Mouse (Mus musculus): Measurements from ENCODE around the gene 2810004N23Rik.

2810004N23Rik gene

DNA sequence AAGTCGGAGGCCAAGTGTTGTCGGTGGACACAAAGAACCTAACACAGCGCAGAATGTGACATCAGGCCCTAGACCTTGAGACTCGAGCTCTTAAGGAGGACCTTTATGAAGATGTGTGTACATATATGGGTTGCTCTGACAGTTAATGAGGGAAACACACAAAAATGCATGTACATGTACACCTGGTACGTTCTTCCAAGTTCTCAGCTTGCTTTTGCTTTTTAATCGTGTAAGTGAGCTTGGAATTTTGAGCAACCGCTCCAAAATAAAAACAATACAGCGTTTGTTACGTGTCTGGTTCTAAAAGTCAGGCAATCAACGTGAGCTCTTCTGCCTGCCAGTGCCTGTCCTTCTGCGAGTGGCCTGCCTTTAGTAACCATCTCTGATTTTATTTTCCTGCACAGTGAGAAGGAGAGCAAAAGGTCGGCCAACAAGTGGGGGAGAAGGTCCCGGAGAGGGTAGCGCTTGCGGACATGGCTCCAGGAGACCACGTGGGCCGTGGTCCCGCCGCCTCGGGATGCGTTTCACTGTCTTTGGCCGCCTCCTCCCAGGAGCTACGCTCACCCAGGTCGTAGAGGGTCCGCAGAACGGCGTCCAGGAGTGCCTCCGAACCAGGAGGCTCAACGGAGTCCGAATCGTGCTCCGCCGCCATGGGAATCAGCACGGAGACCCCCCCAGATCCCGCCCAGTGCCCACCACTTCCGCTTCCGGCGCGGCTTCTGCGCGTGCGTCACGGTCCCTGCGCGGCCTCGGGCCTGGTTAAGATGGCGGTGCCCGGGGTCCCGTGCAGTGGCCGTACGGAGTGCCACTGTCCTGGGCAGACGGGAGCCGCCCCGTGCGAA lies at the start of gene 2810004N23Rik, which contains the start of gene Gnpat:
Gene 2810004N23Rik, minus strand, starts transcription at position 800 of the 842 bp plus-strand sequence.
Gene Gnpat, plus strand, starts transcription at position 713 of the 842 bp plus-strand sequence.
- peak; percentile 93 for DNase-seq (ENCODE audit: low read depth, low spot score)

DNA sequence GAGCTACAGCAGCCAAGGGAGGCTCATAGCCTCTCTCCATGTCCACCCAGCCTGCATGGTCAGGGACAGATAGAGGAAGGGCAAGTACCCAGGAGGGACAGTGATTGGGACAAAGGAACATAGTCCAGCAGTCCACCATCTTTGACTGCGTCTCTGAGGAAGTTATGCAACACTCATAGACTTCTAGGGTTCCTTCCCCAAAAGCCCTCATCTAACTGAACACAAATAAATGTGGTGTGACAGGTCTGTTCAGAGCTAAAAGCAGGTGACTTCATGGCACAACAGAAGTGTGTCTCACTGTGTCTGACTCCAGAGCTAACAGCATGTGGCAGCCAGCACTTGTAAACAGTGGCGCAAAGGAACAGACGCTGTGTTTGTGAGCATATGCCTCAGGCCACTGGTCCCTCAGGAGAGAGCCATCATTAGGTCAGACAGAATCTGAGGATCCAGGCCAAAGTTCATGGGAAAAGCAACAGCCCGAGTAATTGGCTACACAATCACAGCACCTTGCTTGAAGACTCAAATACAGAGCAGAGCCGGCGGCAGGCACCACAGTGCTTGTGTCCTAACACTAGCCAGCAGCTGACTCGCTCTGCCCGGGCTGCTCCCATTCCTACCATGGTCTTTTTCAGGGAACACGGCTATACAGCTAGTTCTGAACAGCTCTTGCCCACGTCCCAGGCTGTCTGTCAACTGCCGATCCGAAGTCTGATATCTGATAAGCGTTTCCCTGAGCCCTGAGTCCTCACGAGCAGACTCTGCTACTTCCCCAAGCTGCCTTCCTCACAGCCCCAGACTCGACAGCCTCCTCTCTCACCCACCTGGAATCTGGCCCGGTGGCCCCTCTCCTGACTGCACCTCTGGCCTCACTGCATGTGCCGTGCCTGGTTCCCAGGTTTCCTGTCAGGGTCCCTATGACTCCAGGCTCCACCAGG lies 49.3 kb upstream of the 2810004N23Rik start:
- no peak for DNase-seq (ENCODE audit: low read depth, low spot score)

DNA sequence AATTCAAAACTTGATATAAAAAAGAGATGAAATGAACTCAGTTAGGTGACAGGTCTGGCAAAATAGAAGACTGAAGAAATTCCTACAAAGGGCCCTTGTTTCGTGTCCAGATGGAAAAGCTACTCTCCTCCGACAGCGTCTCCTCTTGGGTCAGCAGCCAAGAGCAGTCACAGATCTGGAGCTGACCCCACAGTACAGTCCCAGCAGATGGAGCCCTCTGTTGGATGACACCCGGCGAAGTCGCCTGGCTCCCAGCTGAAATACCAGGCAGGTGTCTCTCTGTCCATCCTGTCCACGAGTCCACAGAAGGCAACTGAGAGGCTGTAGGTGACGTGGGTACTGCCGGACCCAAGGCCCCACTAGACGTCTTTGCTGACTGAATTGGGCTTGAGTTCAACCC lies 47.4 kb upstream of the 2810004N23Rik start:
- DNase-seq (ENCODE audit: low read depth, low spot score) = no peak

DNA sequence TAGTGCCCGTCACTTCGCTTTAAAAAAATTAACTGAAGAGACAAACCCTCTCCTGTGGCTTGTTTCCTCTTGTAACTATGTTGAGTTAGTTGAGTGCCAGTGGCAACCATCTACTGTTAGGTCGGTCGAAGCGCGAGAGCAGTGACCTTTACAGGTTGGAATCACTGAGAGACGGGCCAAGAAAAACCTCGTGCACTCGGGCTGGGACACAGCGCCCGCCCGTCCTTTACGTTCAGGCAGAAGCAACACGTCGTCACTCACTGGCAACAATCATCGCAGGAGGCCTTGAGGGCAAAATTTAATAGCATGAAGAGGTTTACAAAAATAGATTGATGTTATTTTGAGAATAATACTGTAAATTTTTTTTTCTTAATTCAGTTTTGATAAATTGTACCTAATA lies 47.0 kb upstream of the 2810004N23Rik start:
- DNase-seq (ENCODE audit: low read depth, low spot score) = no peak

DNA sequence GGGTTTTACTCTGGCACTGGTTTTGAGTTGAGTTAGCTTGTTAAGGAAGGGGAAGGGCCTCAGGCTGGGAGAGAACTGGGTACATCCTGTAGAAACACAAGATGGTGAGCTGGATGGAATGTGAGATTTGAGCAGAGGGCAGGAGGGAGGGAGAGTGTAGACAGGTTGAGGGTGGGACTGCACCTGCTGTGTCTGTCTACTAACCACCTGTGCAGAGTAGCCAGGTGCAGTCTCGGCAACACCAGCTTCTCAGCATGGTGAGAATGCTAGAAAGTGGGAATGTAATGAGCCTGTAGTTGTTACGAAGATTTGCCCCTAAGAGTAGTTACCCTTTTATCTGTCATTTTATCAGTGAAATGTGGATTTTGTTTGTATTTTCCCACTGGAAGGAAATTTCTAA lies 42.6 kb upstream of the 2810004N23Rik start:
- DNase-seq (ENCODE audit: low read depth, low spot score) = no peak

DNA sequence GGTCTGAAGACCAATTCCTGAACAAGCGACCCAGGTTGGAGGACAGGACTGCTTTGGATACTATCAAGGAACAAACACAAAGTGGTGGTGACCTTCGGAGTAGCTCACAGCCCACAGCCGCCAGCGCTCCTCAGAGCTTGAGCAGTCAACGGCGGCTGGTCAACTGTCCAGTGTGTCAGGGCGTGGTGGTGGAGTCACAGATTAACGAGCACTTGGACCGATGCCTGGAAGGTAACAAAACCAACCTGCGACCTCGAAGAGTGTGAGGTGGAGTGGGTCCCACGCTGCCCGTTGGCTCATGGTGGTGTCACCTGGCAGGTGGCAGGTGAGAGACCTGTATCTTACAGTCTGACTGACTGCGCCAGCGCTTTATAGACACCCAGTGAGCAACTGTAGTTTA lies 40.3 kb upstream of the 2810004N23Rik start:
- no peak for DNase-seq (ENCODE audit: low read depth, low spot score)

DNA sequence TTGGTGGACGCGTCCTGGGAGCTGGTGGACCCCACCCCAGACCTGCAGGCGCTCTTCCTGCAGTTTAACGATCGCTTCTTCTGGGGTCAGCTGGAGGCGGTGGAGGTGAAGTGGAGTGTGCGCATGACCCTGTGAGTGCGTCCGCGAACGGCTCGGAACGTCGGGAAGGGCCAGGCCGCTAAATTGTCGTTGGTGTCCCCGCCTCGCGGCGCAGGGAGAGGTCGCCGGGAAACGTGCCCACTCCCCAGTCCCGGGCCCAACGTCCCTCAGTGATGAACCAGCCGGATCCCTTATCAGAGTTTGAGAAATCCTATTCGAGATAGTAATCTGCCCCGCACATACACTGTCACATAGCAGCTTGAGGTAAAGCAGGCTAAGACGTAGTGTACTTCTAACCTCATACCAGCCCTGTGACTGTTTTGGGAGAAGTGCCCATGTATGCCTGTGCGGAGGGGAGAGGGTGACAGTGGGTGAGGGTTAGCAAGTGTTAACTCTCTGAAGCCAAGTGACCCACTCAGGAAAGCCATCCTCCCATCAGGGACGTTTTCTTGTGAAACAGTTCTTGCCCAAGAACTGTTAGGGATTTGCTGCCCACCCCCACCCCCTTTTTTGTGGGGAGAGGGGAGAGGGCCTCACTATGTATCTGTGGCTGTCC lies 35.5 kb upstream of the 2810004N23Rik start:
- DNase-seq (ENCODE audit: low read depth, low spot score) = no peak

DNA sequence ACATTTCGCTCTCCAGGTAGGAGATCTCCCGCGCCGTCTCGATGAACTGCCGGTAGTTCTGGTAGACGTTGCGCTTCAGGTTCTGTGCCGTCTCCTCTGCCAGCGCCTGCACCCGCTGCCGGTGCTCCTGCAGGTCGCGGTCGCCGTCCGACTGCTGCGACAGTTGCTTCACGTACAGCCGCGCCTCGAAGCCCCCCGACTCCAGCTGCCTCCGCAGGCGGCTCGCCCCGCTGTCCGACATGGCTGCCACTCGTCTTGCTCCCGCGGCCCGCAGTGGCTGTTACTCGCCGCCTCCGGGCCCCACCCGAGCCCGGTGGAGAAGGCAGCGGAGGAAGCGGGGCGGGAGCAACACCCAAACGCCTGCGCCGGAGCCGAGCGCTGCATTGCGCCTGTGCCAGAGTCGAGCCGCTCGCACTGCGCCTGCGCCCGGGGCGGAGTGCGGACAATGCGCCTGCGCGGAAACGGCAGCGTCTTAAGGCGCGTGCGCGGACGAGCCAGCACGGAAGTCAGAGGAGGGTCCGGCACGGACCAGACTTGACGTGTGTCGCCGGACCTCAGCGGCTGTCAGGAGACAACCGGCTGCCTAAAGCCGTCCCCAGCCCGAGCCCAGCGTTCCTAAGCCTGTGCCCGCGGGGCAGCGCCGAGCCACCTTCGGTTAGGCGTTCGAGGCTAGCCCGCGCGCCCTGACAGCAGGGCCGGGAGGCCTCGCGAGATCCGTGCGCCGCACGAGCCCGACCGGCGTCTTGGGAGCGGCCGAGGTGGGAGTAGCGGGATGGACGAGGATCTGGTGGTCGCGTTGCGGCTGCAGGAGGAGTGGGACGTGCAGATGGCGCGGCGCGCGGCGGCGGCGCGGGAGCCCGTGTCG lies 34.7 kb upstream of the 2810004N23Rik start, which contains the start of the genes Exoc8 and Sprtn:
Gene Exoc8, minus strand, starts transcription at position 320 of the 865 bp plus-strand sequence.
Gene Sprtn, plus strand, starts transcription at position 501 of the 865 bp plus-strand sequence.
- peak; percentile 96 for DNase-seq (ENCODE audit: low read depth, low spot score)

DNA sequence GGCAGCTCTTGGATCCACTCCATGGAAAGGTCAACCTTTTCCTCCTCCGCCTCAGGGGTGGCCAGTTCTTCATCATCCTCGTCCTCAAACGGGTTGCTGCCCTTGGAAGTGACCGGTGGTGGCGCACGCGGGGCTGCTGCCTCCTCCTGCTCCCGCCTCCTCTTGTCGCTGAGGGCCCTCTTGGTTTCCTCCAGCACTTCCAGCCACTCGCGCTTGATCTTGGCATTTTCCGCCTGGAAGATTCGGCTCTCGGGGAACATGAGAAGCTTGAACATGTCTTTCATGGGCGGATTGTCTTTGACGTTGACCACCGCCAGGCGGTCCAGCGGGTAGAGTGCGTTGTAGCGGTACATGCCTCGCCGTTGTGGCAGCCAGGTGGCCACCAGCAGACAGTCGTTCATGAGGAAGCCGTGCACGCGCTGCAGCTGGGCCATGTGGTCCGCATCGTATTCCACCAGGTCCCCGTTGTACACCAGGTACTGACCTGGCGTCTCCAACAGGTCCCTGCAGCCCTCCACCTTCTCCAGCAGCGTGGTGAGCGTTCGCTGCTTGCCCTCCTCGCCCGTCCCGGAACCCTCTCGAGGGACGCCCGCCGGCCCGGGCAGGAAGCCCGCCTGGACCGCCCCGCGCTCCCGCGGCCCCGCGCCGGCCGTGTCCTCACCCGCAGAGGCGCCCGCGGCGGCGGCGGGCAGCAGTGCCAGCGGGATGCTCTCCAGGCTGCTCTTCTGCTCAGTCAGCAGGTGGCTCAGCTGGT lies 33.9 kb upstream of the 2810004N23Rik start:
- DNase-seq (ENCODE audit: low read depth, low spot score) = peak; percentile 64

DNA sequence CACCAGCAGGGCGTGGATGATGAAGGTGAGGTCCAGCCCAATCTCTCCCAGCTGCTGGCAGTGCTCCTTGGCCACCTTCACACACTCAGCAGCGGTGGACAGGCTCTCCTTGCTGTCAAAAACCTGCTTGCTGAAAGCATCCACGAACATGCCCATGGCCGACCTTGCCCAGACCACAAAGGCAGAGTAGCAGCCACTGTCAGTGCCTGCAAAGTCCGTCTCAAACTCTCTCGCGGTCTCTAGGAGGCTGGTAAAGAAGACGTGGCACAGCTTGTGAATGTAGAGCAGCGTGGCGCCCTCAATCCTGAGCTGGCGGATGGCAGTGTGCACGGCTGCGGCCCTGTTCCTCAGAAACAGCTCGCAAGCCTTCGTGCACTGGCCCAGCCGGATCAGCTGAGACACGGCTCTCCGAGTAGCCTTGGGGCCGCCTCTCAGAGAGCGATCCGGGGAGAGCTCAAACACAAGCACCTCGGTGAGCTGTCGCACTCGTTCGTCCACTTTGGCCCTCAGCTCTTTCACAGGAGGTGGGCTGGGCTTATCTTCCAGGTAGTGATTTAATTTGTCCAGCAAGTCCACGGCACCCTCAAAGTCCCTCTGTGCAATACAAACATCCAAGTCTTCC lies 33.2 kb upstream of the 2810004N23Rik start:
- no peak for DNase-seq (ENCODE audit: low read depth, low spot score)

DNA sequence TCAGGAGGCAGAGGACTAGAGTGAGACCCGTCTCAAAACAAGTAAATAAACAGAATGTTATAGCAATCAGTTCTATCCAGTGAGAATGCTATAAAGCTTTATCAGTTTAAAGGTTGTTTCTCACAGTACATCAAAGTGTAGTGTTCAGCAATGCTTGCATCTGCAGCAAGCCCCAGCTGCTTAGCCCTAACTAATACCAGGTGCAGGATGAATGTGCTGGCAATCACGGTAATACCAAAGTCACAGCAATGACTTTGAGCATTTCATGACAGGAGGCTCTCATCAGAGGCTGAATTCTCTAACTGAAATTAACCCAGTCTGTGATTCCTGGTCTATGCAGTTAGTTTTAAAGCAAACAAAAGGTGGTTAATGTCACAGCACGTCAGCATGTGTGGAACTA lies 29.7 kb upstream of the 2810004N23Rik start:
- DNase-seq (ENCODE audit: low read depth, low spot score) = no peak

DNA sequence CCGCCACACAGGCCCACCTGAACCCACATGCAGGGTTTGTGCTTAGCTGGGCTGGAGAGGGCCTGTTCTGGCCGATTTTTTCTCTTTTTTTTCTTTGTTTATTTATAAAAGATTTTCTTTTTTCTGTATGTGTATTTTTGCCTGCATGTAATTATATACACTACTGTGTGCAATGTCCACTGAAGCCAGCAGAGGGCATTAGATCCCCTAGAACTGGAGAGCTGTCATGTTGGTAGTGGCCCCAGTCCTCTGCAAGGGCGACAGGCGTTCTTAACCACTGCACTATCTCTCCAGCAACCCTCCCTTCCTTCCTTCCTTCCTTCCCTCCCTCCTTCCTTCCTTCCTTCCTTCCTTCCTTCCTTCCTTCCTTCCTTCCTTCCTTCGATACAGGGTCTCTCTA lies 25.5 kb upstream of the 2810004N23Rik start:
- no peak for DNase-seq (ENCODE audit: low read depth, low spot score)

DNA sequence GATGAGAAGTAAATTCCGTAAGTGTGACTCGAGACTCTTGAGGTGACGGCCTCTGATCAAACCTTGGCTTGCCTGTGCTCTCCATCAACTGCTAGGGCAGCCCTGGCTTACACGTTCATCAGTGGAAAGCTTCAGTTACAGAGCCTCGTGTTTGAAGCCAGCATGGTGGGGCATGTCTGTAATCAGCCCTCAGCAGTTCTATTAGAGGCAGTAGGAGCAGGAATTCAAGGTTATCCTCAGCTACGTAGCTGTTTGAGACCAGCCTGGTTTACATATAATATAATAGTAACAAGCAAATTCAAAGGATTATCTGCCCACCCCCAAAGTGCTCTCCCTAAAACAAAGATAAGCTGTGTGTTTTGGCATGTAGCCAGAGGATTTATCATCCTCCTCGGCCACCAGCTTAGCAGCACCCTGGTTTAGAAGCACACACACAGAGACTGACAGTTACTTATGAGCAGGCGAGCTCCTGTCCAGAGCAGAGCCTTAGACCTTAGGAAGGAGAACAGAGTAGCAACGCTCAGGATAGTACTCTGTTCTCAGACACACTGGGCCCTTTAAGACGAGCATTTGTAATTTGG lies 16.1 kb upstream of the 2810004N23Rik start:
- no peak for DNase-seq (ENCODE audit: low read depth, low spot score)

DNA sequence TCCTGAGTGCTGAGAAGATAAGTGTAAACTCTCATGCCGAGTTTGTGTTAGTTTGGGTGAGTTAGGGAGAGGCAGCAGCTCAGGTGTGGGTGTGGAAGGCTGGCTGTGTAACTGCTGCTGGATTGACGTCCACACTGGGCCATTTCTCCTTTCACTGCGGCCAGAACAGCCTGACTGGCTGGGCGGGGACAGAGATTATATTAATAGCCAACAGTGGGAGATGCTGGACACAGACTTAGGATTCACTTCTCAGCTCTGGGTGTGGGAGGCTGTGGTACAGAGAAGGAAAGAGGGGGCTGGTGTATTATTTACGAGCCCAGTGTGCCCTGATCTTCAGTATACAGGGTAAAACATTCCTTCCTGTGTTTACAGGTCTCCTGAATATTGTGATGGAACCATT lies 15.2 kb upstream of the 2810004N23Rik start:
- no peak for DNase-seq (ENCODE audit: low read depth, low spot score)

DNA sequence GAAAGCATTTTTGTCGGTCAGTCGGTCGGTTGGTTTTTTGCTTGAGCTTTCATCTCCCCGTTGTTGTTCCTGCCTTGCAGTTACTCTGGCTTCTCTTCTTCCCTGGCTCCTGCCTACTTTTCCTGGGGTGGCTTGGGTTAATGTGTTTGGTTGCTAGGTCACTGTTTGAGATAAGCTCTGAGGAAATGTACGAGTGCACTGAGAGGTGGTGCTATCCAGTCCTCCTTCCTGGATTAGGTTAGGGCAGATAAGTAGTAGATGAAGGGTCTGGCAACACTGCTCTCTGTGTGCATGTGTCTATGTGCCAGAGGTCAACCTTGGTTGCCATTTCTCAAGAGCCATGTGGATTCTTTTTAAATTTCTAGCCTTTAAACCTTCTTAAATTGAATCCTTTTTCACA lies 9.8 kb upstream of the 2810004N23Rik start:
- no peak for DNase-seq (ENCODE audit: low read depth, low spot score)

DNA sequence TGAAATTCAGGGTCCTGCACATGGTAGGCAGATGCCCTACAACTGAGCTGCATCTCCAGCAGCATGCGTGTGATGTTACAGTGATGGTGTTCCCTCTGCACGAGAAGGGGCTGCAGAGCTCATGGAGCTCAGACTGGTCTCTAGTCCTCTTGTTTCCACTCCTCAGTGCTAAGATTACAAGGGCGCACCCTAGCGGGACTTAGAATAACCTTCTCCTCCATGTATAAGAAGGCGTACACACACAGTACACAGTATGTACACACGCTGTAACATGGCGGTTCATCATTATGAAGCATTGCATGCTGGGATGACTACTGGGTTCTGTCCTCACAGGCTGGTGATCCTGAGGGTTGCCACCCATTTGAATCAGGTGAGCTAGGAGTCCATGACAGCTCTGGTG lies 9.2 kb upstream of the 2810004N23Rik start:
- no peak for DNase-seq (ENCODE audit: low read depth, low spot score)

DNA sequence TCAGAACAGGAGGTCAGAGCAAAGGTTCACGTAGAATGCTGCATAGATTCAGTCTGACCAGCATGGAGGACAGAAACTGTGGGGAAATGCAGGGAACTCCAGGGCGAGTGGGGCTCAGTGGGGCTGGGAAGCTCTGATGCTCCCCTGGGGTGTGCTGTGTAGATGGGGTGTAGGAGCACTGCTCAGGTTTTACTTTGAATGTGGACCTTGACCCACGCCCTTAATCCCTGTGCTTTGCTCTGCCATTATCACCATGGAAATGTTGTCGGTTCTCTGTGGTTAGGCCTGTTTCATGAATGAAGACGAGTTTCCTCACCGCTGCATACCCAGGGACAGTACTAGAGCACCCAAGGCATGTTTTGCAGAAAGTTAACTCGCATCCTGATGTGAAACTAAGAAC lies 8.6 kb upstream of the 2810004N23Rik start:
- DNase-seq (ENCODE audit: low read depth, low spot score) = no peak

DNA sequence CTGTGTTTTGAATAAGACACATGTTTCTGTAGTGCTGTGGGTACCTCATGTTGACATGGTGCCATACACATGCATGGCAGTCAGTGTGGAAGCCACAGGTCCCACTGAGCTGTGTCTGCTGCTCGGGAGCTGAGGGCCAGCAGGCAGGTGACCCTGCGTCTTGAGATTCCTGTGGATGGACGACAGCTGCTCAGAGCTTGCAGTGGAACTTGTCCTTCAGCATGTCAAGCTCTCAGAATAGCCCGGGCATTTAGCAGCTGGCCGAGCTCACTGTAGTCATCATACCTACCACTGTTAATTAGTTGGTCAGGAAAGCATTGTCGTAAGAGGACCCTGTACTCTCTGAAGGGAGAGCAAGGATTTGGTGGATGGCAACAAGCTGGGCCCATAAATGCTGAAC lies 6.8 kb upstream of the 2810004N23Rik start:
- DNase-seq (ENCODE audit: low read depth, low spot score) = no peak

DNA sequence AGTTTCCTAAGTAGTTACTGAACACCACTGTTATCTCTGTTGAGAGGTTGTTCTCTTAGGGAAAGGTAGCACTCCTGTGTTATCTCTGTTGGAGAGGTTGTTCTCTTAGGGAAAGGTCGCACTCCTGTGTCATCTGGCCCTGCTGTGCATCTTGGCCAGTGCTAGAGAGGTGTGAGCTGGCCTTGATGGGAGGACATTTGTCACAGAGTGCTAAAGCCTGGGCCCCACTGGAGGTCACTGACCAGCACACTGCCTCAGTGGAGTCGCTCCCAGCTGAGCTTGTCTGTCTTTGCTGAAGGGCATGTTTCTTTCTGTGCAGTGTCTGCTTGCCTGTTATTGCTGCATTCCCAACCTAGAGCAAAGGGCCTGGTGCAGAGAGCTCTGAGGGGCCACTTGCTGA lies 4.2 kb upstream of the 2810004N23Rik start:
- DNase-seq (ENCODE audit: low read depth, low spot score) = no peak

Measured in CD4-positive helper T cell, adult 2 months (primary cell).